Mouse (Mus musculus) bone marrow macrophage, adult 2 months (primary cell): Measurements from ENCODE around the gene Setd1a. TPM values are rescaled to one million over a fixed set of nuclear protein-coding genes. Genes with fewer than 3 reads are reported as not detected.
A peak's percentile ranks its signal among the peaks of the same experiment; 100 is the strongest.

ENCODE experiments used
- H3K27ac ChIP-seq: 2 replicates; pipeline ENCODE4 v1.5.1; 2012; ENCODE audit warnings: low read depth, low read length; ENCODE audit not compliant: insufficient read depth
- H3K4me1 ChIP-seq: 2 replicates; pipeline ENCODE4 v1.6.1; 2012; ENCODE audit warnings: low read length; ENCODE audit not compliant: control insufficient read depth, insufficient read depth
- H3K4me3 ChIP-seq: 2 replicates; pipeline ENCODE4 v1.5.1; 2012; ENCODE audit warnings: mild to moderate bottlenecking, low read length, moderate library complexity; ENCODE audit not compliant: insufficient read depth
- CTCF ChIP-seq: IDR thresholded peaks from 2 replicates; pipeline ENCODE4 v1.5.1; 2012; ENCODE audit warnings: low read depth, mild to moderate bottlenecking, low read length, moderate library complexity
- POLR2A ChIP-seq: IDR thresholded peaks from 2 replicates; pipeline ENCODE4 v1.6.1; 2012; ENCODE audit warnings: mild to moderate bottlenecking, low read depth, low read length, borderline replicate concordance
- polyA plus RNA-seq: library from polyadenylated mRNA; stranded (reverse); fragments of >200 nt; gene quantifications from 2 replicates; pipeline ENCODE4 v1.2.4, GENCODE M21; 2012; ENCODE audit not compliant: missing spikeins, insufficient read depth, insufficient read length

Gene Setd1a
- polyA plus RNA-seq, 1 experiment: 30.1 TPM

- no peak for TF ChIP-seq POLR2A
- no peak for TF ChIP-seq CTCF
- Histone ChIP-seq H3K4me3 (no peak overlapping the region), H3K27ac (no peak overlapping the region), H3K4me1 (peaks cover 15% of the 10 kb centered on the region)
These were observed 22.1 kb downstream of the Setd1a start for GRCm38 (mm10) chr7:127798591-127798990.

- Histone ChIP-seq H3K27ac (no peak overlapping the region), H3K4me1 (peaks cover 15% of the 10 kb centered on the region), H3K4me3 (no peak overlapping the region)
- TF ChIP-seq CTCF (no peak), POLR2A (no peak)
These were observed 22.7 kb downstream of the Setd1a start for GRCm38 (mm10) chr7:127799211-127799610.

- Histone ChIP-seq H3K4me1 (peaks cover 15% of the 10 kb centered on the region), H3K4me3 (no peak overlapping the region), H3K27ac (no peak overlapping the region)
- TF ChIP-seq CTCF: no peak
- no peak for TF ChIP-seq POLR2A
These were observed 23.3 kb downstream of the Setd1a start for GRCm38 (mm10) chr7:127799738-127800137.

GRCm38 (mm10) chr7:127800435-127801009, 24.1 kb downstream of the Setd1a start, which contains the start of gene Hsd3b7:
TSS of gene Hsd3b7 (plus strand) at chr7:127800604.
- Histone ChIP-seq H3K4me1 (peaks cover 15% of the 10 kb centered on the region), H3K27ac (peak within 1 kb of the TSS; percentile 49), H3K4me3 (peak within 1 kb of the TSS; percentile 58)
- TF ChIP-seq CTCF: peak; percentile 72
- 0 out of 2 replicates have a peak, but pooled peaks have one; percentile 71 for TF ChIP-seq POLR2A

- H3K27ac ChIP-seq: peak overlapping the region; percentile 49
- peak overlapping the region; percentile 58 for H3K4me3 ChIP-seq
- H3K4me1 ChIP-seq: peaks cover 15% of the 10 kb centered on the region
- TF ChIP-seq POLR2A: no peak
- no peak for TF ChIP-seq CTCF
These were observed 24.6 kb downstream of the Setd1a start for GRCm38 (mm10) chr7:127801010-127801621.

GRCm38 (mm10) chr7:127802313-127802712, 25.8 kb downstream of the Setd1a start:
- Histone ChIP-seq H3K27ac (no peak overlapping the region), H3K4me3 (no peak overlapping the region), H3K4me1 (peaks cover 16% of the 10 kb centered on the region)
- TF ChIP-seq CTCF (no peak), POLR2A (no peak)

- H3K4me1 ChIP-seq: peaks cover 4% of the 10 kb centered on the region; the same call in 1 of the 2 replicates
These were observed 32.4 kb downstream of the Setd1a start for GRCm38 (mm10) chr7:127808821-127809220.

GRCm38 (mm10) chr7:127809846-127810245, 33.4 kb downstream of the Setd1a start:
- no peak overlapping the region for H3K27ac ChIP-seq
- H3K4me1 ChIP-seq: peaks cover 4% of the 10 kb centered on the region; the same call in 1 of the 2 replicates
- TF ChIP-seq POLR2A: no peak
- no peak for TF ChIP-seq CTCF
- H3K4me3 ChIP-seq: no peak overlapping the region

More at GRCm38 (mm10) chr7:127808821-127809220, 32.4 kb downstream of the Setd1a start:
- Histone ChIP-seq H3K4me3 (no peak overlapping the region), H3K27ac (no peak overlapping the region)
- TF ChIP-seq POLR2A (no peak), CTCF (no peak)

GRCm38 (mm10) chr7:127810650-127811049, 34.2 kb downstream of the Setd1a start:
- H3K4me1 ChIP-seq: peaks cover 5% of the 10 kb centered on the region
- no peak overlapping the region for H3K27ac ChIP-seq
- no peak for TF ChIP-seq CTCF
- no peak for TF ChIP-seq POLR2A
- no peak overlapping the region for H3K4me3 ChIP-seq

- Histone ChIP-seq H3K27ac (no peak overlapping the region), H3K4me1 (peaks cover 8% of the 10 kb centered on the region), H3K4me3 (no peak overlapping the region)
- TF ChIP-seq POLR2A (no peak), CTCF (no peak)
These were observed 34.8 kb downstream of the Setd1a start for GRCm38 (mm10) chr7:127811240-127811639.
